Mouse (Mus musculus): Measurements from ENCODE around the gene Rnf212b.

GRCm38 (mm10) chr14:54884022-54884712 is 70.2 kb downstream of the Rnf212b start:
- TF ChIP-seq HCFC1 (IDR thresholded peaks at IDR 0.05; ENCODE audit: low read depth, low read length) (no peak), POLR2A (IDR thresholded peaks at IDR 0.05; ENCODE audit: low read depth, low read length) (no peak), CTCF (conservative IDR thresholded peaks at IDR 0.05 in 1 of 2, IDR thresholded peaks at IDR 0.05 in 1 of 2; ENCODE audit: low read depth in 2 of 2, low read length in 2 of 2) (no peak), MAZ (IDR thresholded peaks at IDR 0.05; ENCODE audit: low read depth, low read length) (no peak), KAT2A (IDR thresholded peaks at IDR 0.05; ENCODE audit: insufficient replicate concordance, low read length) (no peak), CHD1 (IDR thresholded peaks at IDR 0.05; ENCODE audit: low read depth, low read length) (no peak), EP300 (IDR thresholded peaks at IDR 0.05; ENCODE audit: low read length) (no peak)

All from CH12.LX (cell line).